Mouse (Mus musculus) heart, adult 2 months (tissue): ENCODE measurements around the gene Gnb2. TPM values are rescaled to one million over a fixed set of nuclear protein-coding genes. Genes with fewer than 3 reads are reported as not detected.
A peak's percentile ranks its signal among the peaks of the same experiment; 100 is the strongest.

Source experiments
- DNase-seq, 2 experiments: peaks; one replicate each; pipeline ENCODE4 v3.0.0; 2021
- H3K27ac ChIP-seq: fragments of 200-600 bp; 2 replicates; pipeline ENCODE4 v1.8.1; 2022
- H3K27me3 ChIP-seq: fragments of 200-500 bp; 2 replicates; pipeline ENCODE4 v1.6.1; 2012; ENCODE audit warnings: mild to moderate bottlenecking, low read length, inconsistent platforms, mixed read lengths; ENCODE audit not compliant: control insufficient read depth, insufficient read depth
- H3K36me3 ChIP-seq: fragments of 200-500 bp; 2 replicates; pipeline ENCODE4 v1.6.1; 2012; ENCODE audit warnings: low read length, inconsistent platforms; ENCODE audit not compliant: control insufficient read depth, insufficient read depth
- H3K4me1 ChIP-seq: fragments of 200-500 bp; 2 replicates; pipeline ENCODE4 v1.6.1; 2011; ENCODE audit warnings: low read length; ENCODE audit not compliant: control insufficient read depth, insufficient read depth
- H3K4me3 ChIP-seq: fragments of 200-600 bp; 2 replicates; pipeline ENCODE4 v1.8.1; 2022
- H3K79me2 ChIP-seq: fragments of 200-500 bp; replicated peaks from 2 replicates; pipeline ENCODE4 v1.6.1; 2012; ENCODE audit warnings: mild to moderate bottlenecking, inconsistent platforms, low read length, moderate library complexity, mixed read lengths; ENCODE audit not compliant: control insufficient read depth, insufficient read depth
- H3K9ac ChIP-seq: fragments of 200-500 bp; 2 replicates; pipeline ENCODE4 v1.6.1; 2012; ENCODE audit warnings: low read depth, mild to moderate bottlenecking, control low read depth, inconsistent platforms, low read length, mixed read lengths
- CTCF ChIP-seq: fragments of 200-600 bp; IDR thresholded peaks from 2 replicates; pipeline ENCODE4 v1.8.1; 2022; ENCODE audit warnings: antibody characterized with exemption, mild to moderate bottlenecking, moderate library complexity
- EP300 ChIP-seq: fragments of 200-500 bp; IDR thresholded peaks from 2 replicates; pipeline ENCODE4 v1.6.1; 2011; ENCODE audit warnings: low read depth, low read length, control low read depth; ENCODE audit not compliant: insufficient read depth
- POLR2A ChIP-seq: fragments of 200-500 bp; IDR thresholded peaks from 2 replicates; pipeline ENCODE4 v1.6.1; 2011; ENCODE audit warnings: mild to moderate bottlenecking, low read depth, low read length, control low read depth; ENCODE audit not compliant: insufficient read depth
- WGBS: fragments of 180-500 bp; shearing (Covaris S2); methylation state at CpG from one replicate; pipeline ENCODE4 v1.1.7; 2018; 5-methylcytosine and 5-hydroxymethylcytosine counted together
- intact Hi-C: fragments of 180-260 bp; cut with DNase I; formaldehyde crosslinking; loops from one replicate; pipeline ENCODE4 v1.15.1; 2025
- polyA plus RNA-seq: library from polyadenylated mRNA; depleted of rRNA; stranded (reverse); fragments of >200 nt; gene quantifications from 2 replicates; pipeline ENCODE4 v1.2.3, GENCODE M21; 2012
- total RNA-seq, 2 experiments: library from RNA; stranded (reverse); gene quantifications; 2 replicates each; pipeline ENCODE4 v1.2.3; 2021

Gnb2 gene
- total and polyA plus RNA-seq, 3 experiments: 222 to 448 (median 249) TPM

DNA sequence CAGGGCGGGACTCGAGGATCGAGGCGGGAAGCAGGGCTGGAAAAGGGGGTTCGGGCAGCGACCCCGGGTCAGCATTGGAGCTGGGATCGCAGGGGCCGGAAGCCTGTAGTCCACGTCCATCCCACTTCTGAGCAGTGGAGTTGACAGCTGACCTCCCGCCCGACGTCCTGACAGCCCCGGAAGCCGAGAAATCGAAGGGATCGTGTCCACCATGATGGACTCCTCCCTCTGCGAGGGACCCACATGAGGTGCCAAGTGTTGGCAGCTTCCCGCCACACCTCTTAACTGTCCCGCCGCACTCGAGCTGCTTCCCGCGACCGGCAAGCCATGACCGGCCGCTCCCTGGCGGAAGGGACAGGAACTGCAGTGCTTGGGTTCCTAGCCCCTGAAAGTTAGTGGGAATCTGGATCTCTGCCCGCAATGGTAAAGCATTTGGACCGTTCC, 30.6 kb downstream of the Gnb2 start:
- Histone ChIP-seq H3K27me3 (no peaks in the 10 kb centered on the region), H3K4me3 (peak overlapping the region; percentile 74), H3K27ac (peak overlapping the region; percentile 85), H3K9ac (peak overlapping the region; percentile 65), H3K79me2 (no peaks in the 10 kb centered on the region), H3K36me3 (peaks cover 2% of the 10 kb centered on the region; the same call in 1 of the 2 replicates), H3K4me1 (peaks cover 4% of the 10 kb centered on the region)
- TF ChIP-seq EP300: 0 out of 2 replicates have a peak, but pooled peaks have one; percentile 59
- TF ChIP-seq CTCF: peak; percentile 100; the same call in 1 of the 2 replicates
- peak; percentile 55 for TF ChIP-seq POLR2A
- intact Hi-C loops: loop anchor here (1.0 to 10.0 kb wide), 5 partner anchors 28 to 652 kb away; partner anchors contain the start of genes Mepce, Zcwpw1 and Zfp113
- DNase-seq: no peak
- WGBS: 0% methylated on average over 29 of the region's 30 CpGs

DNA sequence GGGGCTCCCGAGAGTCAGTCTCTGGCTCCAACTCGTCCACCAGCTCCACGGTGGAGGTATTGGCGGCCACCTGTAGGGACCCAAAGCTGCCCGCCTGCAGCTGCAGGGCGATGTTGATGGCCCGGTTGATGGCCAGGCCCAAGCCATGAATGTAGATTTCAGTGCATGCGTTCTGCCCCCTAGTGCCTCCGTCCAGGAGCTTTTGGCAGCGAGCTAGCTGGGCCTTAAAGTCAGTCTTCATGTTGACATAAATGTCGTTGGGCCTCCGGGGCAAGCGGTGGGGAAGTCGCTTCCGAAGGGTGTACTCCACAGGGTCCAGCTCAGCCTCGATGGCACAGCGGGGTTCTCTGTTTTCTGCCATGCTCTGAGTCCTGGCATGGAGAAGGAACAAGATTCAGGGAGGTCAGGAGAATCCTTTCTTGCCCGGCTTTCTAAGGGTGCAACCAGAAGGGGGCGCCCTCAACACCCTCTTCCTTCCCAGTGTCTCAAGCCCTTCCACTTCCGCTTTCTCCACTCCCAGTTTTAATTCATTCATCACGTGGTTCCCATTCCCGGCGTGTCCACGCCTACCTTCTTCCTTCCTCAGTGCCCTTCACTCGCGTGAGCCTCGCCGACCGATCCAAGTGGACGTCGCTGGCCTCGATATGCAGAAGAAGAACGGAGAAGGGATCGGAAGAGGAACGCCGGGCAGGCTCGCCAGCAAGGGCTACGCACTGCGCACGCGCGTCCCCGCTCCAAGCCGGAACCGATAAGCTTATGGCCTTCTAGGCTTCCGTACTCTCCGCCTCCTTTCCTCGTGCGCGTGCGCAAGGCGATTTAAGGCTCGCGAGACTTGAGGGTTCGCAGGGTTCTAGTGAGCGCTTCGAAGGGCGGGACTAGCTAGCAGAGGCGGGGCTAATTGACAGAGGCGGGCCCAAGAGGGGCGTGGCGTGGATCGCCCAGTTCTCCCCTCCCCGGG, 31.3 kb downstream of the Gnb2 start, which contains the start of gene Pop7:
Gene Pop7 (minus strand): TSS at position 810 of the 958 bp plus-strand sequence.
- Histone ChIP-seq H3K27ac (peak within 1 kb of the TSS; percentile 85), H3K9ac (peak within 1 kb of the TSS; percentile 75), H3K4me1 (peaks cover 4% of the 10 kb centered on the region), H3K79me2 (no peaks in the 10 kb centered on the region), H3K27me3 (no peaks in the 10 kb centered on the region), H3K4me3 (peak within 1 kb of the TSS; percentile 74), H3K36me3 (peaks cover 2% of the 10 kb centered on the region; the same call in 1 of the 2 replicates)
- WGBS: 1% methylated on average over 64 of the region's 64 CpGs
- DNase-seq: peak; percentile 100
- intact Hi-C loops: loop anchor here (1.0 to 10.0 kb wide), 5 partner anchors 28 to 653 kb away; partner anchors contain the start of genes Mepce, Zcwpw1 and Zfp113
- TF ChIP-seq EP300 (0 out of 2 replicates have a peak, but pooled peaks have one; percentile 26), POLR2A (peak; percentile 59), CTCF (peak; percentile 94)

DNA sequence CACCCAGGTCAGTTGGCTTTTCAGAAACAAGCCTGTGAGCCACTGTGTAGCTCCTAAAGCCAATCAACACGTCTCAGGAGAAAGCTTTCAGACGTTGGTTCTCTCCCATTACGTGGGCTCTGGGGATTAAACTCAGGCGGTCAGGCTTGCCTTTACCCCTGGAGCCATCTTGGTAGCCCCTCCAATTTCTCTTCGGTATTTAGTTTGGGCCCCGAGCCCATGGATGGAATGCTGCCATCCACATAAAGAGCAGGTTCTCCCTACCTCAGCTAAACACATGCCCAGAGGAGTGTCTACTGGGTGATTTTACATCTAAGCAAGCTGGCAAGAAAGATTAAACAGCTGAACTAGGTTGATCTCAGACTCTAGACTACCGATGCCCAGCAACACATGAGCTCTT, 33.1 kb downstream of the Gnb2 start:
- Histone ChIP-seq H3K4me3 (no peak overlapping the region), H3K27ac (no peak overlapping the region), H3K4me1 (peaks cover 4% of the 10 kb centered on the region), H3K36me3 (peaks cover 2% of the 10 kb centered on the region; the same call in 1 of the 2 replicates), H3K9ac (no peak overlapping the region), H3K27me3 (no peaks in the 10 kb centered on the region), H3K79me2 (no peaks in the 10 kb centered on the region)
- TF ChIP-seq CTCF (no peak), POLR2A (no peak), EP300 (no peak)
- 88% methylated on average over 7 of the region's 7 CpGs for WGBS
- DNase-seq: no peak
- intact Hi-C loops: loop anchor here (5.0 to 10.0 kb wide), 4 partner anchors 163 to 655 kb away; partner anchors contain the start of genes Mepce, Zcwpw1 and Zfp113

DNA sequence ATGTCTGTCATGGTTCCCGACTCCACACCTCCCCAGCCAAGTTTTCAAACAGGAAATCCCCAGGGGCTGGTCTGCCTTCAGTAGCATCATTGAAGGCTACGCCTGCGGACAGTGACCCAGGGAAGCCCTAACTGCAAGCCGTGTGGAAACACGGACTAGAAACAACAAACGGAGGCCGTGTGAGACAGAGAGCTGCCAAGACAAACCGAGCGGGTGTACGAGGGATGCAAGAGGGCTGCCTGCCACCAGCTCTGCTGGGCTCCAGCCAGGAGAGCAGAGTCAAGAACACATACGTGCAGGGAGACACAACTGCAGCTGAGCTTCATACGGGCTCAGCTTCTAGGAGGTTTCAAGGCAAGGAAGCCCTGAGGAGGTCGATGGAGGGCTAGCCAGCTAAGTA, 39.5 kb downstream of the Gnb2 start:
- Histone ChIP-seq H3K27ac (no peak overlapping the region), H3K79me2 (no peaks in the 10 kb centered on the region), H3K27me3 (no peaks in the 10 kb centered on the region), H3K4me1 (peaks cover 1% of the 10 kb centered on the region; the same call in 1 of the 2 replicates), H3K36me3 (no peaks in the 10 kb centered on the region), H3K4me3 (no peak overlapping the region), H3K9ac (no peak overlapping the region)
- peak in 1 of 2 experiments; percentile 55 for DNase-seq
- WGBS: 26% methylated on average over 13 of the region's 13 CpGs
- TF ChIP-seq CTCF: no peak
- no peak for TF ChIP-seq EP300
- no peak for TF ChIP-seq POLR2A
- intact Hi-C loops: no loop called here

DNA sequence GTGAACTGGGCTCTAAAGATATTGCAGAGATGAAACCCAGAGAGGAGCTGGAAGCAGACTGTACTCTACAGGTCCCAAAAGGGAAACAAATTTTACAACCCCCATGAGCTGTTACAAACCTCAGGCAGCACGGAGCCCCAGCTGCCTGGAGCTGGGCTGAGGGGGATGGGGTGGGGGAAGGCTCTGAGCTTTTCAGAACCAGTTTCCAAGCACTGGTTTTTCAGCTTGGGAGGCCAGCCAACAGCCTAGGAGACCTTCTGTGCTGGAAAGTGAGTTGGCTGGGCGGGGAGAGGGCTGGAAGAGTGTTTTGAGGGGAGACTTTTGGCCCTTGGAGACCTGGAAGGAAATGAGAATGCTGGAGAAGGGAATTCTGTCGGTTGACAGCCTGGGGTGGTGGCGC, 41.8 kb downstream of the Gnb2 start:
- no peak overlapping the region for H3K9ac ChIP-seq
- H3K4me1 ChIP-seq: peaks cover 1% of the 10 kb centered on the region; the same call in 1 of the 2 replicates
- 48% methylated on average over 4 of the region's 4 CpGs for WGBS
- intact Hi-C loops: no loop called here
- no peaks in the 10 kb centered on the region for H3K27me3 ChIP-seq
- no peak overlapping the region for H3K27ac ChIP-seq
- peak; percentile 60 to 68 for DNase-seq
- no peak overlapping the region for H3K4me3 ChIP-seq
- TF ChIP-seq EP300: no peak
- no peak for TF ChIP-seq POLR2A
- TF ChIP-seq CTCF: no peak
- H3K79me2 ChIP-seq: no peaks in the 10 kb centered on the region
- H3K36me3 ChIP-seq: no peaks in the 10 kb centered on the region

DNA sequence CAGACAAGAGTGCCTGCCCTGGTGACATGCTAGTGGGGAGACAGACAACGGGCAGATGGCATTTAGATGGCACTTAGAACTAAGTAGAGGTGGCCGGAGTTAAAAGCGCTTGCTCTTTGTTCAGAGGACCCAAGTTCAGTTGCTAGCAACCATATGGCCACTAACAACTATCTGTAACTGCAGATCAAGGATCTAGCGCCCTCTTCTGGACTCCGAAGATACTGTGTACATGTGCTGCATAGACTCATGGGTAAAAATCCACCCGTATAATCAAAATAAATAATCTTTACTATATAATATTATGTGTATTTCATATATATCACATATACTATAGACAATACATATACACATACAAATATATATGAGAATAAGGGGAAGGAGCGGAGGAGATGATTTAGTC, 45.7 kb downstream of the Gnb2 start:
- Histone ChIP-seq H3K4me1 (no peaks in the 10 kb centered on the region), H3K79me2 (no peaks in the 10 kb centered on the region), H3K27me3 (peaks cover 3% of the 10 kb centered on the region), H3K9ac (no peak overlapping the region), H3K27ac (no peak overlapping the region), H3K36me3 (no peaks in the 10 kb centered on the region), H3K4me3 (no peak overlapping the region)
- no peak for TF ChIP-seq EP300
- TF ChIP-seq CTCF: peak; percentile 33
- TF ChIP-seq POLR2A: no peak
- WGBS: 86% methylated on average over 7 of the region's 7 CpGs
- intact Hi-C loops: no loop called here
- no peak for DNase-seq
